Mouse (Mus musculus) mature B cell (primary cell): ENCODE results near the gene Fgf22.

Experiments used
- in situ Hi-C: fragments of 300-500 bp; cut with MboI; formaldehyde crosslinking; loops from 2 replicates; pipeline ENCODE4 v1.14.3; 2019

The Fgf22 gene

GRCm38 (mm10) chr10:79767372-79768244, 12.7 kb downstream of the Fgf22 start:
- in situ Hi-C loops: no loop called here

GRCm38 (mm10) chr10:79768400-79768799, 13.5 kb downstream of the Fgf22 start:
- in situ Hi-C loops: no loop called here

GRCm38 (mm10) chr10:79769329-79769728, 14.5 kb downstream of the Fgf22 start:
- in situ Hi-C loops: no loop called here

- in situ Hi-C loops: no loop called here
These were observed 17.4 kb downstream of the Fgf22 start for GRCm38 (mm10) chr10:79772320-79772719.

GRCm38 (mm10) chr10:79773208-79773607, 18.3 kb downstream of the Fgf22 start:
- in situ Hi-C loops: no loop called here

GRCm38 (mm10) chr10:79774486-79775279, 19.8 kb downstream of the Fgf22 start:
- in situ Hi-C loops: no loop called here

GRCm38 (mm10) chr10:79777103-79777531, 22.2 kb downstream of the Fgf22 start, which contains the start of gene Fstl3:
Gene Fstl3 (plus strand): TSS chr10:79777272.
- in situ Hi-C loops: no loop called here

- in situ Hi-C loops: no loop called here
These were observed 23.1 kb downstream of the Fgf22 start for GRCm38 (mm10) chr10:79778006-79778405.

- in situ Hi-C loops: no loop called here
These were observed 24.3 kb downstream of the Fgf22 start for GRCm38 (mm10) chr10:79779193-79779592.

- in situ Hi-C loops: no loop called here
These were observed 25.1 kb downstream of the Fgf22 start for GRCm38 (mm10) chr10:79779784-79780663.

GRCm38 (mm10) chr10:79780664-79781015, 25.8 kb downstream of the Fgf22 start:
- in situ Hi-C loops: no loop called here

- in situ Hi-C loops: no loop called here
These were observed 26.3 kb downstream of the Fgf22 start for GRCm38 (mm10) chr10:79781139-79781538.

GRCm38 (mm10) chr10:79781956-79782355, 27.1 kb downstream of the Fgf22 start:
- in situ Hi-C loops: no loop called here

- in situ Hi-C loops: no loop called here
These were observed 28.2 kb downstream of the Fgf22 start for GRCm38 (mm10) chr10:79783050-79783449.

- in situ Hi-C loops: no loop called here
These were observed 29.3 kb downstream of the Fgf22 start for GRCm38 (mm10) chr10:79783920-79784800.

- in situ Hi-C loops: no loop called here
These were observed 33.7 kb downstream of the Fgf22 start for GRCm38 (mm10) chr10:79788386-79789158.

- in situ Hi-C loops: no loop called here
These were observed 34.7 kb downstream of the Fgf22 start for GRCm38 (mm10) chr10:79789581-79789980.

- in situ Hi-C loops: no loop called here
These were observed 36.0 kb downstream of the Fgf22 start, which contains the start of gene Prss57 for GRCm38 (mm10) chr10:79790861-79791260. Gene Prss57 (minus strand): TSS chr10:79790961.

- in situ Hi-C loops: no loop called here
These were observed 37.6 kb downstream of the Fgf22 start for GRCm38 (mm10) chr10:79792339-79793040.
